Mouse (Mus musculus) right cerebral cortex, postnatal 10 days (tissue): ENCODE measurements at regions not wholly inside any gene's neighbourhood (a gene's known extent, or its start where the extent isn't known, plus 50 kb on each side); places are given as distances from the start of the nearest gene placed in this dataset.
A peak's percentile ranks its signal among the peaks of the same experiment; 100 is the strongest.

Experiments
- DNase-seq, 2 experiments: peaks; one replicate each; pipeline ENCODE4 v3.0.0; 2021; ENCODE audit warnings: low spot score in 2 of 2

GRCm38 (mm10) chr15:70489548-70489947 lies 3344.8 kb upstream of the Gm6569 start:
- DNase-seq: no peak

- DNase-seq: no peak
Observed at GRCm38 (mm10) chr15:70507046-70507818, 3327.1 kb upstream of the Gm6569 start.

DNA sequence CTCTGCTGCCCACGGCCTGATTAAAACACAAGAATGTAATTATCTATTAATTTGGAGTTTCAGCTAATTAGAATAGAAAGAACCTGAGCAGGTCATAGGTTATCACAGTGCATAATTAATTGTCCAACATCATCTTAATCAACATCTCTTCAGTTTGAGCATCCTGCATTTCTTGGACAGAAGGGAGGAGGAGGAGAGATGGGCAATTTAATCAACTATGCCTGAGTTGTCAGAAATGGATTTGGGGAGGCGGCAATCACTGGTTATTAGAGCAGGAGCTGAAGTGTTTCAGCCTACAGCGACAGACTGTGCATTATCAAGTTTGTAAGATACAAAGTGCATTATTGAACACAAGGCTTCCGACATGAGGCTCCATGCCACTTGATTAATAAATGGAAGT lies 3313.8 kb upstream of the Gm6569 start:
- no peak for DNase-seq

GRCm38 (mm10) chr15:70554773-70555582 lies 3279.4 kb upstream of the Gm6569 start:
- peak in 1 of 2 experiments; percentile 21 for DNase-seq

DNA sequence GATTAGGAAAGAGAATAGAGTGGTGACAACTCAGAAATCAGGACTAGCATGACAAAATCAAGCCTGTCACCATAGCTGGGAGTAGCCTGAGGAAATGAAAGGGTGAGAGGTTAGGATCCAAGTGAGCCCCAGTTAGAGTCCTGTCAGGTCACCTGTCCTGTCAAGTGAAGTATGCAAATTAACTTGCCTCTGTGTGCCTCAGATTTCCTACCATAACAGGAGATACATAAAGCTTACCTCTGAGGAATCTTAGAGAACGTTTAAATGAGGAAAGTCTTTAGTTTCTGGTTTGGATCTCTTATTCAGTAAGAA lies 3278.8 kb upstream of the Gm6569 start:
- no peak for DNase-seq

DNA sequence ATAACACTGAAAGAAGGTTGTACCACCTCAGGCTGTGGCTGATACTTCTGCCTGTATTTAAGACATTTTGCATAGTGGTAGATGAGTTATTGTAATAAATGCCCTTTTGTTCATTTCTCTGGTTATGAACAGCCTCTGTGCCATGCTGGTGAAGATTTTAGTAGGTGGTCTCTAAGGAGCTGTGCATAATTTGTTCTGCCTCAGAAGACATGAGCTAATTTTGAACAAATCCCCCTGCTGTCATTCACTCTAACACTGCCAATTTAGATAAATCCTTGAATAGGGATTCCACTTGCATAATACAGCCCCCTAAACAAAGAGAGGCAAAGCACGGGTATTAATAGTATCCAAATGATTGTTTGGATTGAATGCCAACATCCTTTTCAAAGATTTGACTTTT lies 3240.1 kb upstream of the Gm6569 start:
- no peak for DNase-seq

DNA sequence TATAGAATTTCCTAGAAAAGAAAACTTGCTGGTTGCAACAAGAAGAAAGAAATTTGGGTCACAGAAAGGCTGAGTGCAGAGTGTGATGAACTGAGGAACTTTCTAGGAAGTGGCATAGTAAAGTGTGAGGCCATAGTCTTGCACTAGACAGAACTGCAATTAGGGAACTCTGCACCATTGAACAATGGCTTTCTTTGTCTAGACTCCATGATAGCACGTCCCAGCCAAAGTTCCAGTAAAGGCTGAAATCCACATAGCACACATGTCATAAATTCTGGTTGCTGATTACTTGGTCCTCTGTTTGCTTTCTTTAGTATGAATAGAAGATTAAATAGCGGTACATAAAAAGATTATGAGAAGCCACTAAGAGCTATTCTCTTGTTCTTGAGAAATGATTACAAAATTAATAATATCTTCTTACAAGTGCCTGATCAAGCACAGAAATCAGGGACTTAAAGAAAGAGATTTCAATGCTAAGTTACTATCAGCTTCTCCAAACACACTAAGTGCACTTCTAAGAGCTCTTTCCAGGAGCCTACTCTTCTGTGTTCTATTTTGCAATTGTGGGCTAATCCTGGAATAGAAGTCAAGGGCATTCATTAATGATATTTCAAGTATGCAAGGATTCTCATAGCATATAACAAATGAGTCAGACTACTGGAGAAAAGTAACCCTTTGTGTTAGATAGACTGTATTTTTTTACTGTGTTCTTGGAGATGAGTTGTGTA lies 3233.4 kb upstream of the Gm6569 start:
- no peak for DNase-seq

DNA sequence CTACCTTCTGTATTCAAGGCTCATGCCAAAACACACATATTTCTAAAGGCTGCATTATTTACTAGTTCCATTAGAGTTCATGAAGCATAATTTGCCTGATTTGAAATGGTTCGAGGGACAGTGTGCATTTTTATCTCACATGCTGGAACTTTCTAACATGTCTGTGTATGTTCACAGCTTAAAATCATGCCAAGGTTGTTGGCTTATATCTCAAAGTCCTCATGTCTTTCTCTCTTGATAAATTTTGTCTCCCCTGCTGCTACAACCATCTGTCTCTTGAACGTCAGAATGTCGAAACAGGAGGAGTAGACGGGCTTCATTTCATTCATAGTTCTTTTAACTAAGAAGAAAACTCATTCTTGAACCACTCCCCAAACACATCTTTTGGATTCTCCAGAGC lies 3229.1 kb upstream of the Gm6569 start:
- DNase-seq: peak in 1 of 2 experiments; percentile 24

DNA sequence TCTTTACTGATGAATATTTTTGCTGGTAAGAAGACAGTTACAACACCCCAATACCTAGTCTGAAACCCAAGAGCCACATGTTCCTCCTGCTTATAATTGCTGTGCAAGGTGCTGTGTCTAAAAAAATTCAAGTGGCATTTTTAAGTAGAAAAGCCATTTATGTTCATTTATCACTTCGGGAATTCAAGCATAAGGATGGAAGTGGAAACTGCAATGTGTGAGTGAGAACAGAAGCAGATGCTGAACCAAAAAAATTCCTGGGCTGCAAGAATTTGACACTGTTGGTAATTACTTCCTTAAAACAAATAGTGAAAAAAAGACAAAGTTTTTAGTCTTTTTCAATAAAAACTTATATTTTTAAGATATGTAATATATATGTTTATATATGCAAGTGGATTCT lies 3227.5 kb upstream of the Gm6569 start:
- DNase-seq: peak in 1 of 2 experiments; percentile 26

- DNase-seq: no peak
Observed at GRCm38 (mm10) chr15:70618131-70618674, 3216.2 kb upstream of the Gm6569 start.

GRCm38 (mm10) chr15:70641051-70641552 lies 3193.3 kb upstream of the Gm6569 start:
- DNase-seq: no peak

DNA sequence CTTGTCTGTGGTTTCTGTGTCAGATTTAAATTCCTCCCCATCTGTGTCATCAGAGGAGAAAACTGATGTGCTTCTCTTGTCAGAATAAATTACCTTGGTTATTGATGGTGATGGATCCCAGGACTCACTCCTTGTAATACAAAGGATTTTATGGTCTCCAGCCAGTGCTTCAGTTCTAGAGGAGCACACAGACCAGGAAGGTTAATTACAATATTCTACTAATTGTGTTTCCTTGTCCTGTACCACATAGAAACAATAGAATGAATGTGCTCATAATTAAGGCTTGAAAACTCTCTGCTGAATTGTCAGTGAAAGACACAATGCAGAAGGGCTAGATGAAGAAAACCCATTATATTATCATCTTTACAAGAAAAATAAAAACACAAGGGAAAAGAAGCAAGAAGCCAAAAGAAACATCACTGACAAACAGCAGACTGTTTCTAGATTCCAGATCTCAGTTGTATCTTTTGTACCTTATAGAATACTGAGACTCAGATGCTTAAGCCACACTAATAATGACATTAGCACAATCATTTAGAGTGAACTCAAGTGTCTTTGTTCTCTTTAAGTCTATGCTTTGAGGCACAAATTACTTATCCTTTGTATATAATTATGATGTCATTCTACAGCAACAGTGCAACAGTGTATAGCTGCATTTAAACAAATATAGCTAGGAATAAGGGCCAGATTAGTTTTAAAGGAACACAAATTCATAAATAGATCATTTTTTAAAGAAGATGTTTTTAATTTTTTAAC lies 3189.7 kb upstream of the Gm6569 start:
- no peak for DNase-seq

DNA sequence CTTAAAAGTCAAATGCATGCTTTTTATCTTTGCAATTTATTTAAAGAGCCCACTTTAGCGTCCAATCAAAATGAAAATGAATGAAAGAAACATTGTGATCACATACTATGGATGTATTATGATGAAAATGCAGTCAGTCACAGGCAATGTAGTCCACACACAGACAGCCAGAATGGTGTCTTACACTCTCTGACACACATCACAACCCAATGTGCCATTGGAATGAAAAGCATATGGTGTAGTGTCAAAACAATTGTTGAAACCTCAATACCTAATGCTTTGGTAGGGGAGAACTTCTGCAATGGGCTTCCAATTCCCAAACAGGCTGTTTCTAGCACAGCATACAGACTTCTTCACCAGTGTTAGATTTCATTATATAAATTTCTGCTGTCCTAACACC lies 3158.8 kb upstream of the Gm6569 start:
- no peak for DNase-seq

GRCm38 (mm10) chr15:70704547-70704946 lies 3129.8 kb upstream of the Gm6569 start:
- no peak for DNase-seq

DNA sequence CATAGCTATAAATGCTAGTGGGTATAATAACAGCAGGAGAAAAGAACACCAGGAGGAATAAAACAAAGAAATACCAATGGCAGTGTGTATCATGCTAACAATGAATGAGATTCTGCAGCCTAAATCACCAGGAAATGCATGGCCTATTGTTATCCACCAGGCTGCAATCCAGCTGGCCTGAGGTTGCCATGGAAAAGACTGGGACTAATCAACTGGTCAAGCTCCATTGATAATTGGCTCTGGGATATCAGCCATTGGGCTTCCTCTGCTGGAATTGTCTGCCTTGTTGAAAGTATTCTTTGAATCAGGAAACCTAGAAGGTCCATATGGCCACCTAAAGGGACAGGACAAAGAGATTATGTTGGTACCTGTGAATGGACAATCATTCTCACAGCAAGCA lies 3120.6 kb upstream of the Gm6569 start:
- no peak for DNase-seq

DNA sequence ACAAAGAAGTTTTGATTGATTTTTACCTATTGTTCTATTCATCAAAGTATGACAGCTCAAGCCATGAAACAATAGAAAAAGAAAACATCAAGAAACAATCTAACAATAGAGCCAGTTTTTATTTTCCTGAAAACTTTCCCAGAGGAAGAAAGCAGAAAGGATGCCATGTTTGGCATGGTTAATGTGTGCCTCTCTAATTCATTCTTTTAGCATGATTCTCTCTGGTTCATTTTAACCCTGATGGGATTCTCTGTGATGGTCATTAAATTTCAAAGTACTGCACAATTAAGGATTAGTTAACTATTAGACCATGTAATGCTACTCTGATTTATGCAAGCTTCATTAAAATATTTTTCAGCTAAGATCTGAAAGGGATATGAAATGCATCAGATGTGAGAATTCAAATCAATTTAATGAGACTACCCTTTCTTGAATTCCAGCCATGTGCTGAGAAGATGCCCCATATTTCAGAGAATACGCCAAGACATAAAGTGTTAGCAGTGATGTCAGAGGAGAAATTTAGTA lies 3106.9 kb upstream of the Gm6569 start:
- DNase-seq: no peak

GRCm38 (mm10) chr15:70727956-70728355 lies 3106.4 kb upstream of the Gm6569 start:
- DNase-seq: no peak

DNA sequence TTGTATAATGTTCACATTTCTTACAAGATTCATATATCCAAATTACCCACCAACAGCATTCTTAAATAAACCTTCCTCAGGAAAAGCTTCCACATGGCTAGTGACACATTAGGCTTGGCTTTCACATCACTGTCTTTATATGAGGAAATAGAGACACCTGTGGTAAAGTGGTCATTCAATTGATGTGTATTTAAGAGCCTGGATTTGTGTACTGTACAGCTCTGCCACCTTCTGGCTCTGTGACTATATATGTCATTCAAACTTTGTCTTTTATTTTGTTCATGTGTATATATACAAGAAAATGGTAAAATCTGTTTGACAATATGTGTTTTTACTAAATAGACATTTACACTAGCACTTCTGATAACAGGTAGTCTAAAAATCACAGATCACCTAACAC lies 3090.1 kb upstream of the Gm6569 start:
- DNase-seq: no peak

GRCm38 (mm10) chr15:70764045-70764444 lies 3070.3 kb upstream of the Gm6569 start:
- no peak for DNase-seq

DNA sequence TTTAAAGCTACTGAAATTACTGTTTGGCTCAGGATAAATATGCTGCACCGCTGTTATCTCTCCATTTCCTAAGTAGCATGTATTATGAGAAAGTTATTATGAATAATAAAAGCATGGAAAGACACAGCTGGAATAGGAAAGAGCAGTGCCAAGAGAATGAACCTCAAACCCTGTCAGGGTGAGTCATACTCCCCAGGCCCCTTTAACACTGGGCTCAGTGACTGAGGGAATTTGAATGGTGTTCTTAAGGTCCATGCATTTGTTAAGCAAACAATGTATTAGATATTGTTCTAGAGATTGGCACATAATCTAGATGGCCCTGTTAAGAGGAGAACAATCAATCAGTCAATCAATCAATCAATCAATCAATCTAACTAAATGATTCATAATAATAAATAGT lies 3069.8 kb upstream of the Gm6569 start:
- no peak for DNase-seq

DNA sequence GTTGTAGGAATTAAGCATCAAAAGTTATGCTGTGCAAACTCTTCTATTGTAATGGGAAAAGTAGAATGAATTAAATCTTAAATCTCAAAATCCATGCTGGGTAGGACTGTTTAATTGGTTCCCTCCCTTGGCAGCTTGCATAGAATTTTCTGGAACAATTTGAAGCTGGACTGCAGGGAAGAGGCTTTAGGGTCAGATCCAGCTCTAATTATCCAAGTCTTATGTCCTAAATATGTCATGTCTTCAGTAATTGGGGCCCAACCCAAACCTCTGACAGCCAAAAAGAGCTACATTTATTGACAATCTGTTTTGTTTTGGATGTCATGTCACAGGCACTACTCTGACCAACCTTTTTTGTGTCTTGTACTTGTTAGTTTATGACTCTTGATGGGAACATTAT lies 3068.9 kb upstream of the Gm6569 start:
- DNase-seq: no peak
